Mouse (Mus musculus): Measurements from ENCODE around the gene Ptges. TPM values are rescaled to one million over a fixed set of nuclear protein-coding genes. Genes with fewer than 3 reads are reported as not detected.

The Ptges gene
- polyA plus RNA-seq, 1 experiment: 0.56 TPM

DNA sequence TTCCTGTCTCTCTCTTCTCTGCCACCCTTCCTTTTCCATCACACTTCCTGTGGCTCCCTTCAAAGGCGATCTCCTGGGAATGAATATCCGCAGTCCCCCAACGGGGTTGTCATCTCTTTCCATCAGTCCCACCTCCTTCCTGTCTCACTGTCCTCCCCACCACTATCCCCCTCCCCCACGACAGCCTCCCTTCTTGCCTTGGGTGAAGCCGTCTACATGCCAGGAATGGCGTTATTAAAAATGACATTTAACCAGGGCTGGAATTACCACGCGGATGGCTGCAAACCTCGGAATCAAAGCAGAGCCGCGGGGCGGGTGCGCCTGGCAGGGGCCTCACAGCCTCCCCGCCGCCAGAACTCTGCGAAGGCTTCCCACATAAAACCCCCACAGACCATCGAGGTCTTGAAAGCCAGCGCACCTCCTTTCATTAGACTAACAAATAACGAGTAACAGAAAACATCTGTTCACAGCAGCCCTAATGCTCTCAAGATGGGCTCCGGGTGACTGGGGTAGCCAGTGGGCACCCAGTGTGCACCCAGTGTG lies 76.8 kb downstream of the Ptges start:
- H3K36me3 ChIP-seq (ENCODE audit: control insufficient read depth, insufficient read depth): no peaks in the 10 kb centered on the region
- TF ChIP-seq REST (IDR thresholded peaks at IDR 0.05; ENCODE audit: insufficient read depth, insufficient read length) (no peak), TCF12 (IDR thresholded peaks at IDR 0.05; ENCODE audit: insufficient read depth, poor library complexity, severe bottlenecking) (no peak), MYOD1 (IDR thresholded peaks at IDR 0.05; ENCODE audit: control insufficient read depth in 1 of 3, insufficient read length in 2 of 3, low read depth in 2 of 3) (no peak), MYOG (IDR thresholded peaks at IDR 0.05; ENCODE audit: control insufficient read depth in 1 of 3, insufficient read depth in 1 of 3, insufficient read length in 2 of 3, low read depth in 2 of 3) (no peak), USF1 (IDR thresholded peaks at IDR 0.05; ENCODE audit: low read depth) (no peak), TCF3 (IDR thresholded peaks at IDR 0.05; ENCODE audit: insufficient read length, low read depth) (no peak), MAX (IDR thresholded peaks at IDR 0.05; ENCODE audit: low read depth) (no peak), POLR2A (IDR thresholded peaks at IDR 0.05; ENCODE audit: insufficient read length, low read depth) (no peak), SRF (IDR thresholded peaks at IDR 0.05; ENCODE audit: control insufficient read depth, insufficient read length, low read depth) (no peak), E2F4 (IDR thresholded peaks at IDR 0.05; ENCODE audit: insufficient read depth) (no peak), CEBPB (IDR thresholded peaks at IDR 0.05; ENCODE audit: insufficient read depth, poor library complexity, severe bottlenecking) (no peak), POLR2AphosphoS2 (IDR thresholded peaks at IDR 0.05; ENCODE audit: insufficient read length, low read depth) (no peak)
- no peak overlapping the region for H3K4me2 ChIP-seq (ENCODE audit: low read depth)
- peaks cover 4% of the 10 kb centered on the region for H3K79me2 ChIP-seq (ENCODE audit: control insufficient read depth, insufficient read depth)
- no peak overlapping the region for H3K4me3 ChIP-seq
- H3ac ChIP-seq (ENCODE audit: control insufficient read depth, insufficient read length): no peak overlapping the region
- H3K27me3 ChIP-seq (ENCODE audit: control insufficient read depth, insufficient read depth, insufficient read length): no peaks in the 10 kb centered on the region

GRCm38 (mm10) chr2:30850581-30850980 lies 79.1 kb downstream of the Ptges start:
- Histone ChIP-seq H3K36me3 (ENCODE audit: control insufficient read depth, insufficient read depth) (no peaks in the 10 kb centered on the region), H3K4me2 (ENCODE audit: low read depth) (peak overlapping the region; percentile 73), H3K4me3 (no peak overlapping the region), H3K27me3 (ENCODE audit: control insufficient read depth, insufficient read depth, insufficient read length) (no peaks in the 10 kb centered on the region), H3K79me2 (ENCODE audit: control insufficient read depth, insufficient read depth) (peaks cover 4% of the 10 kb centered on the region), H3ac (ENCODE audit: control insufficient read depth, insufficient read length) (no peak overlapping the region)
- TF ChIP-seq MAX (IDR thresholded peaks at IDR 0.05; ENCODE audit: low read depth): no peak
- peak; percentile 42 for TF ChIP-seq TCF12 (IDR thresholded peaks at IDR 0.05; ENCODE audit: insufficient read depth, poor library complexity, severe bottlenecking)
- no peak for TF ChIP-seq POLR2A (IDR thresholded peaks at IDR 0.05; ENCODE audit: insufficient read length, low read depth)
- no peak for TF ChIP-seq CEBPB (IDR thresholded peaks at IDR 0.05; ENCODE audit: insufficient read depth, poor library complexity, severe bottlenecking)
- peak; percentile 41 to 90 (median 71) for TF ChIP-seq MYOD1 (IDR thresholded peaks at IDR 0.05; ENCODE audit: control insufficient read depth in 1 of 3, insufficient read length in 2 of 3, low read depth in 2 of 3)
- no peak for TF ChIP-seq USF1 (IDR thresholded peaks at IDR 0.05; ENCODE audit: low read depth)
- TF ChIP-seq SRF (IDR thresholded peaks at IDR 0.05; ENCODE audit: control insufficient read depth, insufficient read length, low read depth): no peak
- TF ChIP-seq MYOG (IDR thresholded peaks at IDR 0.05; ENCODE audit: control insufficient read depth in 1 of 3, insufficient read depth in 1 of 3, insufficient read length in 2 of 3, low read depth in 2 of 3): peak; percentile 21 to 90 (median 89)
- no peak for TF ChIP-seq REST (IDR thresholded peaks at IDR 0.05; ENCODE audit: insufficient read depth, insufficient read length)

DNA sequence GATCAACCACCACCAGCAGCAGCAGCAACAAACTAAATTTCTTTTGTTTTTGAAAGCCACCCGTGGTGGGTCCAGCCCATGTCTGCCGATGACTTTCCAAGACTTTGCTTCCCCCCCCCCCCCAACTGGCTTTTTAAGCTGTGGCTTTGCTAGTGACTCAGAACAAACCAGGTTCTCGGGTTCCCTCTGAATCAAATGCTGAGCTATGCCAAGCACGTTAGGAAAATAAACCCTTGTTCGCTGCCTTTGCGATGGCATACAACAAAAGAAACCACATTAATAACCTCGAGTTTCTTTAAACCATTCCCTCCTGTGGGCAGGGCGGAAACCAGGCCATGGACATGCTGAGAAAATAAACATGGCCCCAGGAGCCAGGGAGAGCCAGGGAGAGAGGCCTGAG lies 81.5 kb downstream of the Ptges start:
- TF ChIP-seq TCF12 (IDR thresholded peaks at IDR 0.05; ENCODE audit: insufficient read depth, poor library complexity, severe bottlenecking) (no peak), TCF3 (IDR thresholded peaks at IDR 0.05; ENCODE audit: insufficient read length, low read depth) (no peak), USF1 (IDR thresholded peaks at IDR 0.05; ENCODE audit: low read depth) (no peak), CEBPB (IDR thresholded peaks at IDR 0.05; ENCODE audit: insufficient read depth, poor library complexity, severe bottlenecking) (no peak), REST (IDR thresholded peaks at IDR 0.05; ENCODE audit: insufficient read depth, insufficient read length) (no peak), E2F4 (IDR thresholded peaks at IDR 0.05; ENCODE audit: insufficient read depth) (no peak), MYOD1 (IDR thresholded peaks at IDR 0.05; ENCODE audit: control insufficient read depth in 1 of 3, insufficient read length in 2 of 3, low read depth in 2 of 3) (no peak), MAX (IDR thresholded peaks at IDR 0.05; ENCODE audit: low read depth) (no peak), SRF (IDR thresholded peaks at IDR 0.05; ENCODE audit: control insufficient read depth, insufficient read length, low read depth) (no peak), POLR2AphosphoS2 (IDR thresholded peaks at IDR 0.05; ENCODE audit: insufficient read length, low read depth) (no peak), MYOG (IDR thresholded peaks at IDR 0.05; ENCODE audit: control insufficient read depth in 1 of 3, insufficient read depth in 1 of 3, insufficient read length in 2 of 3, low read depth in 2 of 3) (no peak), POLR2A (IDR thresholded peaks at IDR 0.05; ENCODE audit: insufficient read length, low read depth) (no peak)

GRCm38 (mm10) chr2:30846723-30847122 lies 82.9 kb downstream of the Ptges start:
- Histone ChIP-seq H3ac (ENCODE audit: control insufficient read depth, insufficient read length) (no peak overlapping the region), H3K79me2 (ENCODE audit: control insufficient read depth, insufficient read depth) (no peaks in the 10 kb centered on the region), H3K36me3 (ENCODE audit: control insufficient read depth, insufficient read depth) (no peaks in the 10 kb centered on the region), H3K4me2 (ENCODE audit: low read depth) (peak overlapping the region; percentile 84), H3K27me3 (ENCODE audit: control insufficient read depth, insufficient read depth, insufficient read length) (no peaks in the 10 kb centered on the region), H3K4me3 (peak overlapping the region; percentile 34)
- TF ChIP-seq SRF (IDR thresholded peaks at IDR 0.05; ENCODE audit: control insufficient read depth, insufficient read length, low read depth) (no peak), MYOD1 (IDR thresholded peaks at IDR 0.05; ENCODE audit: control insufficient read depth in 1 of 3, insufficient read length in 2 of 3, low read depth in 2 of 3) (peak in 2 of 3 experiments; percentile 15 to 23)

More for the DNA sequence above, 81.5 kb downstream of the Ptges start:
- Histone ChIP-seq H3K4me2 (ENCODE audit: low read depth) (peak overlapping the region; percentile 84), H3K27me3 (ENCODE audit: control insufficient read depth, insufficient read depth, insufficient read length) (no peaks in the 10 kb centered on the region), H3ac (ENCODE audit: control insufficient read depth, insufficient read length) (no peak overlapping the region), H3K79me2 (ENCODE audit: control insufficient read depth, insufficient read depth) (peaks cover 4% of the 10 kb centered on the region), H3K36me3 (ENCODE audit: control insufficient read depth, insufficient read depth) (no peaks in the 10 kb centered on the region), H3K4me3 (no peak overlapping the region)

DNA sequence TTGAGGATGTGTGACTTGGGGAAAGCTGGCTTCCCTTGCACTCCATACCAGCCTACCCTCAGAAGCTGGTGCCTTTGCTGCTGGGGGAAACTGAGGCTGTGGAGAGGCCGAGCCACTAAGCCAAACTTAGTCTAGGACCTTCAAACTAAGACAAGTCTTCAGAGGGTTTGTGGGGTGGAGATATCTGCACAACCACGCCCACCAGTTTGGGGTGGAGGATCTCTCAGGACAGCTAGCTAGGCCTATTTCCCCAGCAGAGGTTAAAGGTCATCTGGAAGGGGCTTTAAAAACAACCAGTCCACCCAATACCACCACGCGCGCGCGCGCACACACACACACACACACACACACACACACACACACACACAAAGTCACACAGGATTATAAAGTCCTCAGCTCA lies 83.4 kb downstream of the Ptges start:
- no peaks in the 10 kb centered on the region for H3K79me2 ChIP-seq (ENCODE audit: control insufficient read depth, insufficient read depth)
- H3ac ChIP-seq (ENCODE audit: control insufficient read depth, insufficient read length): no peak overlapping the region
- no peaks in the 10 kb centered on the region for H3K27me3 ChIP-seq (ENCODE audit: control insufficient read depth, insufficient read depth, insufficient read length)
- peak overlapping the region; percentile 34 for H3K4me3 ChIP-seq
- H3K36me3 ChIP-seq (ENCODE audit: control insufficient read depth, insufficient read depth): no peaks in the 10 kb centered on the region
- no peak for TF ChIP-seq USF1 (IDR thresholded peaks at IDR 0.05; ENCODE audit: low read depth)
- peak overlapping the region; percentile 84 for H3K4me2 ChIP-seq (ENCODE audit: low read depth)
